Mouse (Mus musculus): ENCODE results near the gene Fcho2. TPM values are rescaled to one million over a fixed set of nuclear protein-coding genes. Genes with fewer than 3 reads are reported as not detected.

The Fcho2 gene
- total and polyA plus RNA-seq, 3 experiments, result 2.2 to 5.8 TPM; not detected in 1

DNA sequence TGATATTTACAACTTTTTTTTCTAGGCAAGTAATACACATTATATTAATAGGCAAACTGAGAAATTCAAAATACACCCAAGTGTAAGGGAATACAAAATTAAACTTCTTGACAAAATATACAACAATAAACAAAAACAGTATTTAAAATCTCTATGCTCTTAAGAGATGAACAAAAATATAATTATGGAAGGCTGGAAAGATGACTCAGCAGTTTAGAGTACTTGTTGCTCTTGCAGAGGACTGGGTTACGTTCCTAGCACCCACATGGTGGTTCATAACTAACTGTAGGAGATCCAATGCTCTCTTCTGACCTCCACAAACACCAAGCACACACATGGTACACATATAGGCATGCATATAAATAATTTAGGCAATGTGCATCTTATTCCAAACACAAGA is 22.4 kb downstream of the Fcho2 start:
- TF ChIP-seq MAFK (IDR thresholded peaks at IDR 0.05; ENCODE audit: borderline replicate concordance, low read depth, low read length), result peak; percentile 80; the same call in 1 of the 2 replicates
- no peak for TF ChIP-seq POLR2AphosphoS2 (IDR thresholded peaks at IDR 0.05; ENCODE audit: low read length)
- no peaks in the 10 kb centered on the region for H3K9me3 ChIP-seq (replicated peaks; ENCODE audit: insufficient read depth, low read length)
- peaks cover 0 to 2% of the 10 kb centered on the region in 2 experiments; a peak in 2 of 4 replicates for H3K4me1 ChIP-seq (ENCODE audit: control insufficient read depth in 1 of 2, insufficient read depth in 2 of 2, low read length in 2 of 2)
- no peak for DNase-seq (ENCODE audit: low read depth, low spot score)
- no peak overlapping the region for H3K4me3 ChIP-seq (ENCODE audit: control insufficient read depth in 1 of 2, insufficient read depth in 1 of 2, low read depth in 2 of 2, low read length in 2 of 2)
- H3K27ac ChIP-seq (ENCODE audit: control insufficient read depth, low read depth, low read length), result no peak overlapping the region
- peaks cover 2% of the 10 kb centered on the region; the same call in 1 of the 2 replicates for H3K79me2 ChIP-seq (ENCODE audit: control insufficient read depth, insufficient read depth, low read length, poor library complexity)
- H3K27me3 ChIP-seq (ENCODE audit: control insufficient read depth in 1 of 2, insufficient read depth in 2 of 2, low read length in 2 of 2), result no peaks in the 10 kb centered on the region
- peaks cover 4 to 10% of the 10 kb centered on the region in 2 experiments for H3K36me3 ChIP-seq (ENCODE audit: control insufficient read depth in 1 of 2, insufficient read depth in 2 of 2, low read length in 2 of 2)
- H3K9ac ChIP-seq (ENCODE audit: control insufficient read depth, low read depth, low read length, poor library complexity, severe bottlenecking), result no peak overlapping the region

DNA sequence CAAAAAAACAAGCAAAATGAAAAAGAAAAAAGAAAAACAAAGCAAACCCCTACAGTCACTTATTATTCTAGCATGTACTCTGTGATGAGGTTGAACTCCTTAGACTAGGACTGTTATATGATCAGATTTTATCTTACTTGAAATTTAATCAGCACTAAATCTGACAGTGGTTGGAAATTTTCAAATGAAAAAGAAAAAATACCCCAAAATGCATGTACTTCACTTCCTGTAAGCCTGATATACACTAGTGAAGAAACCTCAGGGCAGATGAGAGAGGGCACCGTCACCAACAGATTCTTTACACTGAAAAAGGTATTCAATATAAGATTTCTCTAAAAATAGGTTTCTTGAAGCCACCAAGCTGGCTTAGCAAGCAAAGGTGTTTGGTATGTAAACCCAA is 23.6 kb downstream of the Fcho2 start:
- Histone ChIP-seq H3K4me3 (ENCODE audit: control insufficient read depth in 1 of 2, insufficient read depth in 1 of 2, low read depth in 2 of 2, low read length in 2 of 2) (no peak overlapping the region), H3K36me3 (ENCODE audit: control insufficient read depth in 1 of 2, insufficient read depth in 2 of 2, low read length in 2 of 2) (peaks cover 10 to 15% of the 10 kb centered on the region in 2 experiments), H3K9ac (ENCODE audit: control insufficient read depth, low read depth, low read length, poor library complexity, severe bottlenecking) (no peak overlapping the region), H3K9me3 (replicated peaks; ENCODE audit: insufficient read depth, low read length) (no peaks in the 10 kb centered on the region), H3K27ac (ENCODE audit: control insufficient read depth, low read depth, low read length) (no peak overlapping the region), H3K79me2 (ENCODE audit: control insufficient read depth, insufficient read depth, low read length, poor library complexity) (peaks cover 2% of the 10 kb centered on the region; the same call in 1 of the 2 replicates), H3K4me1 (ENCODE audit: control insufficient read depth in 1 of 2, insufficient read depth in 2 of 2, low read length in 2 of 2) (peaks cover 5 to 9% of the 10 kb centered on the region in 2 experiments), H3K27me3 (ENCODE audit: control insufficient read depth in 1 of 2, insufficient read depth in 2 of 2, low read length in 2 of 2) (no peaks in the 10 kb centered on the region)
- no peak for DNase-seq (ENCODE audit: low read depth, low spot score)
- no peak for TF ChIP-seq POLR2A (IDR thresholded peaks at IDR 0.05; ENCODE audit: control insufficient read depth in 1 of 2, insufficient read depth in 1 of 2, low read depth in 1 of 2, low read length in 2 of 2, poor library complexity in 1 of 2)
- no peak for TF ChIP-seq GATA1 (IDR thresholded peaks at IDR 0.05; ENCODE audit: low read depth, low read length)
- TF ChIP-seq MXI1 (IDR thresholded peaks at IDR 0.05; ENCODE audit: low read depth, low read length), result no peak

DNA sequence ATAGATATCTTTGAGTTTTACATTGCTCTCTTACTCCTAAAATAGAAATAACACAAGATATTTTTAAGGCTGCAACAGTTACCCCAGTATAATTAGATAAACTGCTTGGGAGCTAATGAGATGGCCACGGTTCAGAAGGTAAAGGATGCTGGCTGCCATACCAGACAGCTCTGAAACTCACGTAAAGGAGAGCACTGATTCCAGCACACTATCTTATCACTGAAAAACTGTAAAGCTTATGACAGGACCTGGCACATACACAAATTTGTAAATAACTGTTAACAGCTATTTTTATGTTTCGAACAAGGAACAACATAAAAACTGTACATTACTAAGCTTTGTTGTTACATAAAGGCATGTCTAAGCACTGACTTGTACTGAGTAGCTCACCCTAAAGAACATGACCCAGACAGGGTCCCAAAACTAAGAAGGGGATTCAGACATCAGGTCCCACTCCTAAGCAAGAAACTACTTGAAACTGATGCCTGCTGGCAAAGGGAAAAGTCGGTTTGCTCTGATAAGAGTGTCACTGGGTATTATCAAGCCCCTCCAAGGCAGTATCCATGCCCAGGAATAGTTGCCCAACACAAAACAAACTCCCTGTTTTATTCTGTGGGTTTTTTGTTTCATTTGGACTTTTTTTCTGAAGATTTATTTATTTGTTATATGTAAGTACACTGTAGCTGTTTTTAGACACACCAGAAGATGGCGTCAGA is 28.1 kb downstream of the Fcho2 start:
- H3K27me3 ChIP-seq (ENCODE audit: control insufficient read depth in 1 of 2, insufficient read depth in 2 of 2, low read length in 2 of 2), result no peaks in the 10 kb centered on the region

More for the DNA sequence above, 28.1 kb downstream of the Fcho2 start:
- Histone ChIP-seq H3K4me3 (ENCODE audit: control insufficient read depth in 1 of 2, insufficient read depth in 1 of 2, low read depth in 2 of 2, low read length in 2 of 2) (no peak overlapping the region), H3K79me2 (ENCODE audit: control insufficient read depth, insufficient read depth, low read length, poor library complexity) (no peaks in the 10 kb centered on the region), H3K27ac (ENCODE audit: control insufficient read depth, low read depth, low read length) (peak overlapping the region; percentile 36), H3K36me3 (ENCODE audit: control insufficient read depth in 1 of 2, insufficient read depth in 2 of 2, low read length in 2 of 2) (peaks cover 3 to 17% of the 10 kb centered on the region in 2 experiments), H3K9me3 (replicated peaks; ENCODE audit: insufficient read depth, low read length) (no peaks in the 10 kb centered on the region), H3K4me1 (ENCODE audit: control insufficient read depth in 1 of 2, insufficient read depth in 2 of 2, low read length in 2 of 2) (peaks cover 5 to 9% of the 10 kb centered on the region in 2 experiments), H3K9ac (ENCODE audit: control insufficient read depth, low read depth, low read length, poor library complexity, severe bottlenecking) (no peak overlapping the region)
- peak; percentile 9; the same call in 1 of the 2 replicates for TF ChIP-seq MAZ (IDR thresholded peaks at IDR 0.05; ENCODE audit: low read depth, low read length)
- TF ChIP-seq TAL1 (IDR thresholded peaks at IDR 0.05; ENCODE audit: low read length), result no peak
- TF ChIP-seq RCOR1 (IDR thresholded peaks at IDR 0.05; ENCODE audit: low read depth, low read length), result peak; percentile 90
- no peak for TF ChIP-seq USF2 (IDR thresholded peaks at IDR 0.05; ENCODE audit: borderline replicate concordance in 1 of 2, insufficient read depth in 1 of 2, low read depth in 1 of 2, low read length in 2 of 2)
- TF ChIP-seq MAFK (IDR thresholded peaks at IDR 0.05; ENCODE audit: borderline replicate concordance, low read depth, low read length), result 0 out of 2 replicates have a peak, but pooled peaks have one; percentile 18
- peak; percentile 48; the same call in 1 of the 2 replicates for TF ChIP-seq MEF2A (IDR thresholded peaks at IDR 0.05; ENCODE audit: extremely low read depth, insufficient replicate concordance, low read depth, low read length, poor library complexity, severe bottlenecking)
- TF ChIP-seq MYB (IDR thresholded peaks at IDR 0.05; ENCODE audit: low read depth, low read length), result peak; percentile 52
- 0 out of 2 replicates have a peak, but pooled peaks have one; percentile 30 for TF ChIP-seq TCF12 (IDR thresholded peaks at IDR 0.05; ENCODE audit: low read depth, low read length)
- TF ChIP-seq EP300 (IDR thresholded peaks at IDR 0.05; ENCODE audit: low read depth in 1 of 2, low read length in 2 of 2), result peak; percentile 8 to 33; a peak in 2 of 4 replicates
- DNase-seq (ENCODE audit: low read depth, low spot score), result peak; percentile 36
